Mouse (Mus musculus) stomach, adult 2 months (tissue): ENCODE measurements around the gene Prg4. TPM values are rescaled to one million over a fixed set of nuclear protein-coding genes. Genes with fewer than 3 reads are reported as not detected.

Experiments
- polyA plus RNA-seq: library from polyadenylated mRNA; depleted of rRNA; stranded (reverse); fragments of >200 nt; gene quantifications from 2 replicates; pipeline ENCODE4 v1.2.3, GENCODE M21; 2012; rRNA removed

Gene Prg4
- 0.26 and 0.27 TPM in 2 replicates for polyA plus RNA-seq

DNA sequence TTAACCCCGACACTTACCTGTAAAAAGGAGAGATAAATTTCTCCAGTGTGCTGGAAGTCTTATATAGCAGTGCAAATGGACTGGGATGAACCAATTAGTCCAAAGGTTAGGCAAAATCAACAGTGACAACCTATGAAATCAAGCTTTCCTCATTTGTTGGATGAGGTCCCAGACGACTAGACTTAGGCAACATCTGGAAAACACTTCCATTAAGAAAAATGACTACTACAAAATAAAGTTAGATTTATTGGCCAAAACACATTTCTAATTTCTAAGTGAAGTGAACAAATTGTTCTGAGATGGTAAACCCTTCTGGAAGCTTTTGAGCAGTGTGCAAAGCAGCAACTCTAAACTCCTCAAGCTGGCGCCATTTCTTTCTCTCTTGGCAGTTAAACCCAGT lies at the start of gene Prg4:
TSS of gene Prg4 (minus strand) at position 34 of the 400 bp plus-strand sequence.

Other genes starting within 250 kb of the Prg4 start
- not detected in 2 replicates for gene Pdc, start 146.7 kb downstream of the Prg4 start, polyA plus RNA-seq
- 10.1 and 14.3 TPM in 2 replicates for gene Tpr, start 73.3 kb downstream of the Prg4 start, polyA plus RNA-seq
- gene Odr4, start 73.1 kb downstream of the Prg4 start, polyA plus RNA-seq: 0.40 and 0.78 TPM in 2 replicates